Mouse (Mus musculus) forebrain, embryonic 16.5 days (tissue): ENCODE measurements around the gene Fbxw11. TPM values are rescaled to one million over a fixed set of nuclear protein-coding genes. Genes with fewer than 3 reads are reported as not detected.

ENCODE experiments used
- ATAC-seq: fragments of 200-750 bp; cut with Nextera tagmentation; 2 replicates; pipeline ENCODE4 v1.8.0; 2017; ENCODE audit warnings: mild to moderate bottlenecking, moderate library complexity
- H3K27ac ChIP-seq: fragments of 300-500 bp; sonication (generic); 2 replicates; pipeline ENCODE4 v1.5.1; 2014; ENCODE audit warnings: low read length, control low read depth
- H3K27me3 ChIP-seq: fragments of 300-500 bp; sonication (generic); replicated peaks from 2 replicates; pipeline ENCODE4 v1.6.1; 2014; ENCODE audit warnings: low read length; ENCODE audit not compliant: control insufficient read depth, insufficient read depth
- H3K36me3 ChIP-seq: fragments of 300-500 bp; sonication (generic); 2 replicates; pipeline ENCODE4 v1.6.1; 2014; ENCODE audit not compliant: control insufficient read depth, insufficient read depth
- H3K4me1 ChIP-seq: fragments of 300-500 bp; sonication (generic); replicated peaks from 2 replicates; pipeline ENCODE4 v1.6.1; 2014; ENCODE audit warnings: low read length; ENCODE audit not compliant: control insufficient read depth, insufficient read depth
- H3K4me2 ChIP-seq: fragments of 300-500 bp; sonication (generic); 2 replicates; pipeline ENCODE4 v1.6.1; 2014; ENCODE audit warnings: mild to moderate bottlenecking, low read length, control low read depth
- H3K4me3 ChIP-seq: fragments of 300-500 bp; sonication (generic); replicated peaks from 2 replicates; pipeline ENCODE4 v1.5.1; 2014; ENCODE audit warnings: mild to moderate bottlenecking, low read length, control low read depth
- H3K9ac ChIP-seq: fragments of 300-500 bp; sonication (generic); replicated peaks from 2 replicates; pipeline ENCODE4 v1.6.1; 2014; ENCODE audit warnings: low read depth, low read length, control low read depth
- H3K9me3 ChIP-seq: fragments of 300-500 bp; sonication (generic); 2 replicates; pipeline ENCODE4 v1.6.1; 2016; ENCODE audit warnings: low read length; ENCODE audit not compliant: control insufficient read depth
- WGBS: fragments of 180-500 bp; shearing (Covaris S2); extraction: QIAGEN DNeasy Blood & Tissue Kit; methylation state at CpG from one replicate; pipeline ENCODE4 v1.1.7; 2014; 5-methylcytosine and 5-hydroxymethylcytosine counted together
- polyA plus RNA-seq: library from polyadenylated mRNA; unstranded; fragments of >200 nt; fragmentation: Nextera tagmentation; extraction: Ambion mirVana; gene quantifications from 2 replicates; pipeline ENCODE4 v1.2.1, GENCODE M21; 2015

The Fbxw11 gene
- polyA plus RNA-seq, result 125 and 137 TPM in 2 replicates

GRCm38 (mm10) chr11:32642249-32642876 is at the start of gene Fbxw11:
Gene Fbxw11, plus strand, starts transcription at chr11:32642724.
- WGBS, result under 1% methylated on average over 47 of the region's 64 CpGs
- H3K27ac ChIP-seq, result peak within 1 kb of the TSS; percentile 100

GRCm38 (mm10) chr11:32593081-32593480 is 49.4 kb upstream of the Fbxw11 start:
- H3K27ac ChIP-seq, result no peak overlapping the region
- WGBS, result 76% methylated on average over 7 of the region's 7 CpGs
- H3K9me3 ChIP-seq, result no peaks in the 10 kb centered on the region
- no peaks in the 10 kb centered on the region for H3K36me3 ChIP-seq
- peaks cover 15% of the 10 kb centered on the region for H3K4me1 ChIP-seq
- no peak overlapping the region for H3K4me2 ChIP-seq
- no peak overlapping the region for H3K4me3 ChIP-seq
- no peaks in the 10 kb centered on the region for H3K27me3 ChIP-seq
- ATAC-seq, result no peak
- no peak overlapping the region for H3K9ac ChIP-seq

More at GRCm38 (mm10) chr11:32642249-32642876, at the start of gene Fbxw11:
- Histone ChIP-seq H3K4me3 (peak within 1 kb of the TSS; percentile 94), H3K9ac (peak within 1 kb of the TSS; percentile 97), H3K9me3 (no peaks in the 10 kb centered on the region), H3K4me1 (peaks cover 21% of the 10 kb centered on the region), H3K36me3 (no peaks in the 10 kb centered on the region), H3K27me3 (no peaks in the 10 kb centered on the region), H3K4me2 (peak within 1 kb of the TSS; percentile 89)
- peak; percentile 95 for ATAC-seq

GRCm38 (mm10) chr11:32594122-32594521 is 48.4 kb upstream of the Fbxw11 start:
- Histone ChIP-seq H3K27me3 (no peaks in the 10 kb centered on the region), H3K4me2 (no peak overlapping the region), H3K4me1 (peaks cover 11% of the 10 kb centered on the region), H3K9ac (no peak overlapping the region), H3K36me3 (no peaks in the 10 kb centered on the region), H3K27ac (no peak overlapping the region), H3K9me3 (no peaks in the 10 kb centered on the region), H3K4me3 (no peak overlapping the region)
- ATAC-seq, result no peak
- WGBS, result 97% methylated on average over 4 of the region's 4 CpGs

- 93% methylated on average over 6 of the region's 6 CpGs for WGBS
- H3K27ac ChIP-seq, result no peak overlapping the region
- no peaks in the 10 kb centered on the region for H3K9me3 ChIP-seq
- no peaks in the 10 kb centered on the region for H3K27me3 ChIP-seq
- H3K4me3 ChIP-seq, result no peak overlapping the region
- peaks cover 5% of the 10 kb centered on the region for H3K4me1 ChIP-seq
- H3K4me2 ChIP-seq, result no peak overlapping the region
- no peak for ATAC-seq
- H3K9ac ChIP-seq, result no peak overlapping the region
- H3K36me3 ChIP-seq, result no peaks in the 10 kb centered on the region
These were observed 42.2 kb upstream of the Fbxw11 start for GRCm38 (mm10) chr11:32600371-32600770.

GRCm38 (mm10) chr11:32601528-32602323 is 40.8 kb upstream of the Fbxw11 start:
- H3K9me3 ChIP-seq, result no peaks in the 10 kb centered on the region
- H3K36me3 ChIP-seq, result no peaks in the 10 kb centered on the region
- H3K27me3 ChIP-seq, result no peaks in the 10 kb centered on the region
- WGBS, result 43% methylated on average over 12 of the region's 12 CpGs
- no peak for ATAC-seq
- no peak overlapping the region for H3K9ac ChIP-seq
- H3K4me1 ChIP-seq, result peaks cover 5% of the 10 kb centered on the region
- no peak overlapping the region for H3K4me2 ChIP-seq
- H3K4me3 ChIP-seq, result no peak overlapping the region
- no peak overlapping the region for H3K27ac ChIP-seq

- no peaks in the 10 kb centered on the region for H3K36me3 ChIP-seq
- WGBS, result 27% methylated on average over 4 of the region's 4 CpGs
- H3K27me3 ChIP-seq, result no peaks in the 10 kb centered on the region
- no peak overlapping the region for H3K4me2 ChIP-seq
- no peak overlapping the region for H3K9ac ChIP-seq
- ATAC-seq, result peak; percentile 24
- peaks cover 5% of the 10 kb centered on the region for H3K4me1 ChIP-seq
- H3K9me3 ChIP-seq, result no peaks in the 10 kb centered on the region
- H3K27ac ChIP-seq, result peak overlapping the region; percentile 17; the same call in 1 of the 2 replicates
- H3K4me3 ChIP-seq, result no peak overlapping the region
These were observed 37.9 kb upstream of the Fbxw11 start for GRCm38 (mm10) chr11:32604663-32605062.

- peak; percentile 82 for ATAC-seq
- Histone ChIP-seq H3K27ac (peak overlapping the region; percentile 58; the same call in 1 of the 2 replicates), H3K9ac (no peak overlapping the region), H3K4me1 (peaks cover 5% of the 10 kb centered on the region), H3K9me3 (no peaks in the 10 kb centered on the region), H3K4me2 (no peak overlapping the region), H3K4me3 (no peak overlapping the region), H3K27me3 (no peaks in the 10 kb centered on the region), H3K36me3 (no peaks in the 10 kb centered on the region)
- 26% methylated on average over 7 of the region's 7 CpGs for WGBS
These were observed 37.2 kb upstream of the Fbxw11 start for GRCm38 (mm10) chr11:32605131-32605860.

GRCm38 (mm10) chr11:32605907-32606306 is 36.6 kb upstream of the Fbxw11 start:
- 77% methylated on average over 3 of the region's 3 CpGs for WGBS

GRCm38 (mm10) chr11:32607319-32607718 is 35.2 kb upstream of the Fbxw11 start:
- Histone ChIP-seq H3K9me3 (no peaks in the 10 kb centered on the region), H3K9ac (no peak overlapping the region), H3K4me1 (peaks cover 5% of the 10 kb centered on the region), H3K27me3 (no peaks in the 10 kb centered on the region), H3K4me3 (no peak overlapping the region), H3K36me3 (no peaks in the 10 kb centered on the region), H3K4me2 (no peak overlapping the region), H3K27ac (no peak overlapping the region)
- no peak for ATAC-seq

More at GRCm38 (mm10) chr11:32605907-32606306, 36.6 kb upstream of the Fbxw11 start:
- H3K9me3 ChIP-seq, result no peaks in the 10 kb centered on the region
- H3K4me1 ChIP-seq, result peaks cover 5% of the 10 kb centered on the region
- H3K27me3 ChIP-seq, result no peaks in the 10 kb centered on the region
- no peak overlapping the region for H3K4me3 ChIP-seq
- H3K9ac ChIP-seq, result no peak overlapping the region
- no peak overlapping the region for H3K4me2 ChIP-seq
- no peaks in the 10 kb centered on the region for H3K36me3 ChIP-seq
- no peak for ATAC-seq
- H3K27ac ChIP-seq, result no peak overlapping the region
